Mouse (Mus musculus): ENCODE data around the gene Lax1. TPM values are rescaled to one million over a fixed set of nuclear protein-coding genes. Genes with fewer than 3 reads are reported as not detected.
A peak's percentile ranks its signal among the peaks of the same experiment; 100 is the strongest.
"Not testable (repeated sequence)": the region's sequence is repeated elsewhere in the genome, so short reads cannot be mapped to it uniquely, and the experiment has no call there.

Lax1 gene
- polyA plus RNA-seq, 1 experiment from 2014 or later = 0.76 TPM

DNA sequence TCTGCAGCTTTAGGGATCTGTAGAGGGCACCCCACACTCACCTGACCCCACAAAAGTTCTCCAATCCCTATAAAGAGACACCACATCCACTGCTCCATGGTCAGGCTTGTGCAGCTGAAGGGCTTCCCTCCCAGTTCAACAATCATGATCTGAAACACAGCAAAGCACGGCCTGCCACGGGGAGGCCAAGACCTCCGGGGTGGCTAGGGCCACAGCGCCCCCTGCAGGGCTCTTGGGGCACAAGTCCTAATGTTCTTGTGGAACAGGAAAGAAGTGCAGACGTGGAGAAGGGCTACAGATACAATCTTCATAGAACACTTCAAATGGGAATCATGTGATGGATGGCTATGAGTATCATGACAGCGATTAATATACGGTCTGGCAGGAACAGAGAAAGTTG, 26.6 kb upstream of the Lax1 start:
- H3K4me3 ChIP-seq (ENCODE audit: low read depth, low read length) = no peak overlapping the region
- H3K27ac ChIP-seq (replicated peaks; ENCODE audit: low read depth, low read length) = no peak overlapping the region
- DNase-seq (ENCODE audit: low spot score) = no peak
- H3K4me2 ChIP-seq (ENCODE audit: low read depth, low read length) = no peak overlapping the region
- WGBS = 24% methylated on average over 7 of the region's 7 CpGs
- ATAC-seq (replicated peaks; ENCODE audit: insufficient number of reproducible peaks, low FRiP score, low TSS enrichment, low read depth) = no peak
- H3K9ac ChIP-seq (replicated peaks; ENCODE audit: low read length) = no peak overlapping the region
- no peaks in the 10 kb centered on the region for H3K27me3 ChIP-seq (ENCODE audit: control insufficient read depth, insufficient read depth, low read length)
- no peaks in the 10 kb centered on the region for H3K9me3 ChIP-seq (replicated peaks; ENCODE audit: control insufficient read depth, low read length)
- H3K4me1 ChIP-seq (ENCODE audit: control insufficient read depth, insufficient read depth, low read length) = 0 out of 2 replicates have a peak, but pooled peaks cover 2% of the 10 kb centered on the region
- no peaks in the 10 kb centered on the region for H3K36me3 ChIP-seq (replicated peaks; ENCODE audit: control insufficient read depth, insufficient read depth, low read depth, low read length)

DNA sequence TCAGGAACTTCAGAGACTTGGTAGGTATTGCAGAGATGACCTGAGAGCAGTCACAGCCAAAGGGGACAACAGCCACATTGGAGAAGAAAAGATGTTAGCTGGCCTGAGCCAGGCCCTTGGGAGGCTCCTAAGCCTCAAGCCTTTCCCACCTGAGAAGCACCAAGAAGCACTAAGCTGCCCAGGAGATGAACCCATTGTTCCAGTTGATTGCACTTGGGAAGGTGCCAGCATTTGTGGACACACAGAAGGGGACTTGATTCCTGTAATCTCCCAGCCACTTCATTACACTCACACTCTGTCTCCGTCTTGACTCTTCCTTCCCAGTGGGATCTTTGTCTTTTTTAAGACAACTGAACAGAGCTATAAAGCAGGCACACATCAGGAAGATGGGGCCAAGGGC, 25.3 kb upstream of the Lax1 start:
- H3K27me3 ChIP-seq (ENCODE audit: control insufficient read depth, insufficient read depth, low read length) = no peaks in the 10 kb centered on the region
- no peak overlapping the region for H3K27ac ChIP-seq (replicated peaks; ENCODE audit: low read depth, low read length)
- no peak for ATAC-seq (replicated peaks; ENCODE audit: insufficient number of reproducible peaks, low FRiP score, low TSS enrichment, low read depth)
- 0 out of 2 replicates have a peak, but pooled peaks cover 2% of the 10 kb centered on the region for H3K4me1 ChIP-seq (ENCODE audit: control insufficient read depth, insufficient read depth, low read length)
- WGBS = 66% methylated on average over 1 of the region's 1 CpGs
- DNase-seq (ENCODE audit: low spot score) = no peak
- H3K4me3 ChIP-seq (ENCODE audit: low read depth, low read length) = no peak overlapping the region
- H3K36me3 ChIP-seq (replicated peaks; ENCODE audit: control insufficient read depth, insufficient read depth, low read depth, low read length) = no peaks in the 10 kb centered on the region
- no peaks in the 10 kb centered on the region for H3K9me3 ChIP-seq (replicated peaks; ENCODE audit: control insufficient read depth, low read length)
- no peak overlapping the region for H3K9ac ChIP-seq (replicated peaks; ENCODE audit: low read length)
- H3K4me2 ChIP-seq (ENCODE audit: low read depth, low read length) = no peak overlapping the region

DNA sequence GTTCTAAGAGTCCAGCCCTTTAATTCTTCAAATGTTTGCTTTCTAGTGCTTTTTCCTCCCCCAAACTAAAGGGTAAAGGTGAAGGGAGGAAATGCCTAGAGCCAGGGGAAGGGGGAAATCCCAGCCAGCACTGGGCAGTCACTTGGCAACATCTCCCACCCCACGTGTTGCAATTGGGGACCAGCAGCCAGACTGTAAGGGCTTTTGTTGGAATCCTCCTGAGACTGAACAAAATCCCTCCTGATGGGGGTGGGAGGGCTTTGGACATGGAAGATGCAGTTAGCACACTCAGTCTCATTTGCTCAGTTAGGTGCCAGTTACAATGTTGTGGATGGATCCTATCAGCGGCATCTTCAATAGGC, 23.1 kb upstream of the Lax1 start:
- Histone ChIP-seq H3K4me2 (ENCODE audit: low read depth, low read length) (no peak overlapping the region), H3K36me3 (replicated peaks; ENCODE audit: control insufficient read depth, insufficient read depth, low read depth, low read length) (no peaks in the 10 kb centered on the region), H3K4me1 (ENCODE audit: control insufficient read depth, insufficient read depth, low read length) (0 out of 2 replicates have a peak, but pooled peaks cover 2% of the 10 kb centered on the region), H3K27me3 (ENCODE audit: control insufficient read depth, insufficient read depth, low read length) (no peaks in the 10 kb centered on the region), H3K4me3 (ENCODE audit: low read depth, low read length) (no peak overlapping the region), H3K27ac (replicated peaks; ENCODE audit: low read depth, low read length) (no peak overlapping the region), H3K9me3 (replicated peaks; ENCODE audit: control insufficient read depth, low read length) (no peaks in the 10 kb centered on the region), H3K9ac (replicated peaks; ENCODE audit: low read length) (no peak overlapping the region)
- DNase-seq (ENCODE audit: low spot score) = no peak
- ATAC-seq (replicated peaks; ENCODE audit: insufficient number of reproducible peaks, low FRiP score, low TSS enrichment, low read depth) = no peak
- WGBS = 31% methylated on average over 2 of the region's 2 CpGs

DNA sequence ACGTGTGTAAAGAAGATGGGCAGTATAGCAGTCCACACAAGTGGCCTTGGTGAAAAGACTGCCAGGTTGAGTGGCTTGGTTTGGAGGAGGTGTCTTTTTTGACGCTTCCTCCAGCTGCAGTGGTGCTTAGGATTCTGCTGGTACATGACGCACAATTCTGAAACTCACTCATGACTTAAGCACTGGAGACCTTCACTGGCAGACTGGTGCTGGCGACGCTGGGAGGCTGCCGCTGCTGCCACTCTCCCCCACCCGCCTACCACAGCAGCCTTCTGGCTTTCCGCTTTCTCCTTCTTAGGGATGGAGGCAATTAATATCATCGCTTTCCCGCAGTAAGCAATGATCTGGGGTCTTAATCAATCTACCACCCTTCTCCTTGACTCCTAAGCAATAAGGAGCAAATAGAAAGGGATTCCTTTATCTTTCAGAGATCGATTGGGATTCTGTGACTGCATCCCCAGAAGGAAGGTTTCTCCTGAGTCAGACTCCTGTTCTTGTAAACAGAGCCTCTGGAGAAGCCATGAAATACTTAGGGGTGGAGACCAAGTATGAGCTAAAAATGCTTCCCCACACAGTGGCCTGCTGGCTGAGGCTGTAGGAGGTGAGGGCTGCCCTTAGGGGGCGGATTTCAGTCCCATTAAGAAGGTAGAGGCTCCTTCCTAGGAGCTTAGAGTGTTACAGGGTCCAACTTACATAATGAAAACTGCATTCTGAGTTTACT, 22.5 kb upstream of the Lax1 start:
- H3K4me3 ChIP-seq (ENCODE audit: low read depth, low read length) = no peak overlapping the region
- H3K4me1 ChIP-seq (ENCODE audit: control insufficient read depth, insufficient read depth, low read length) = 0 out of 2 replicates have a peak, but pooled peaks cover 2% of the 10 kb centered on the region
- no peak overlapping the region for H3K9ac ChIP-seq (replicated peaks; ENCODE audit: low read length)
- whole genome bisulfite sequencing = 42% methylated on average over 12 of the region's 12 CpGs
- no peaks in the 10 kb centered on the region for H3K9me3 ChIP-seq (replicated peaks; ENCODE audit: control insufficient read depth, low read length)
- H3K27ac ChIP-seq (replicated peaks; ENCODE audit: low read depth, low read length) = no peak overlapping the region; the same call in 1 of the 2 replicates
- peak; percentile 37 for DNase-seq (ENCODE audit: low spot score)
- H3K4me2 ChIP-seq (ENCODE audit: low read depth, low read length) = no peak overlapping the region
- no peaks in the 10 kb centered on the region for H3K27me3 ChIP-seq (ENCODE audit: control insufficient read depth, insufficient read depth, low read length)
- no peaks in the 10 kb centered on the region for H3K36me3 ChIP-seq (replicated peaks; ENCODE audit: control insufficient read depth, insufficient read depth, low read depth, low read length)
- ATAC-seq (replicated peaks; ENCODE audit: insufficient number of reproducible peaks, low FRiP score, low TSS enrichment, low read depth) = no peak

DNA sequence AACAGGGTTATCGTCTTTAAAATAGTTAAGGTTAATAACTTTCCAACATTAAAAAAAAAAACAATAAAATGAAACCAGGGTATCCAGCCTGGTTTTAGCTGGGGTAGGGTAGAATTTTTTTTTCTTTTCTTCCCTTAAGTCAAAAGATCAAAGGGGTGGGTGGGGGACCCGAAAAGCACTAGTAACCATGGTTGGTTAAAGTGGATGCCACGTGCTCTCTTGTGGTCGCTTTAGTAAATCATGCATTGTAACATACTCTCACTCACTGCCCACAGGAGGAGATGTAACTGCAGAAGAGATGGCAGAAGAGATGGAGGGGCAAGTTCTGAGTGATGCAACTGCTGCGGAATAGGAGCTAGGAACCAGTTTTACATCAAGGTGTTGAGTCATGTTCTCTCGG, 21.5 kb upstream of the Lax1 start:
- Histone ChIP-seq H3K4me3 (ENCODE audit: low read depth, low read length) (no peak overlapping the region), H3K36me3 (replicated peaks; ENCODE audit: control insufficient read depth, insufficient read depth, low read depth, low read length) (no peaks in the 10 kb centered on the region), H3K4me2 (ENCODE audit: low read depth, low read length) (no peak overlapping the region), H3K4me1 (ENCODE audit: control insufficient read depth, insufficient read depth, low read length) (0 out of 2 replicates have a peak, but pooled peaks cover 2% of the 10 kb centered on the region), H3K27me3 (ENCODE audit: control insufficient read depth, insufficient read depth, low read length) (no peaks in the 10 kb centered on the region), H3K27ac (replicated peaks; ENCODE audit: low read depth, low read length) (no peak overlapping the region), H3K9ac (replicated peaks; ENCODE audit: low read length) (no peak overlapping the region), H3K9me3 (replicated peaks; ENCODE audit: control insufficient read depth, low read length) (no peaks in the 10 kb centered on the region)
- 43% methylated on average over 6 of the region's 6 CpGs for WGBS
- DNase-seq (ENCODE audit: low spot score) (no peak), ATAC-seq (replicated peaks; ENCODE audit: insufficient number of reproducible peaks, low FRiP score, low TSS enrichment, low read depth) (no peak)

DNA sequence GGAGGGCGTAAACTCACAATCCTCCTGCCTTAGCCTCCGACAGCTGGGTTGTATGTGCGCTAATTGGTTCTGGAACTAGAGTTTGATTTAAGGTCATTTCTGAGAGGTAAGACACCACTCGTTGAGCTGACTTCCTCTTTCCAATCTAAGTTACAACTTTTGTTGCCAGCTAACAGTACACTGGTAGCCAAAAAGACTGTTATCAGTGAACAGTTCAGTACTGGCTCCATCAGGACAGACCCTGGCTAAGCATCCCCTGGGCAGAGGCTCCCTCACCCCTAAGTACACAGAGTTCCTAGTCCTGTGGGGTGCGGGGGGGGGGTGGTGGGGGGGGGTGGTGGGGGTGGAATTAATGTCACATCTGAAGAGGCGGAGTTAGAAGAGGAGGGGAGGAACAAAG, 21.0 kb upstream of the Lax1 start:
- no peak for ATAC-seq (replicated peaks; ENCODE audit: insufficient number of reproducible peaks, low FRiP score, low TSS enrichment, low read depth)

DNA sequence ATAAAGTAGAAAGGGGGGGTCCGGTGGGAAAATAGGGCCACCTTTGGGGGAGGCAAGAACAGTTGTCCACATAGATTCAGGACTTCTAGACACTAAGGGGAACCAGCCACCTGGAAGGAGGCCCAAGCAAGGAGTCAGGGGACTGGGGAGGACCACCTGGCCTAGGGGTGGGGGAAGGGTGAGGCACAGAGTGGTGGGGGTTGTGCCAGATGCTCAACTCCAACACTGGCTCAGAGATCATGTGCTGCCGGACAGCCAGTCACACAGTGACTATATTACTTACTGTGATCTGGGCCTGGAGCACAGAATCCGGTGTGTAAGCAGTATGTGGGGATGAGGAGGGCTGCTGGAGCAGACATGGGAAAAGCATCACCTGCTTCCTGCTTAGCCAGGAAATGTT, 19.4 kb upstream of the Lax1 start:
- 0 out of 2 replicates have a peak, but pooled peaks cover 2% of the 10 kb centered on the region for H3K4me1 ChIP-seq (ENCODE audit: control insufficient read depth, insufficient read depth, low read length)
- no peaks in the 10 kb centered on the region for H3K9me3 ChIP-seq (replicated peaks; ENCODE audit: control insufficient read depth, low read length)
- H3K27me3 ChIP-seq (ENCODE audit: control insufficient read depth, insufficient read depth, low read length) = no peaks in the 10 kb centered on the region
- H3K4me2 ChIP-seq (ENCODE audit: low read depth, low read length) = no peak overlapping the region
- ATAC-seq (replicated peaks; ENCODE audit: insufficient number of reproducible peaks, low FRiP score, low TSS enrichment, low read depth) (0 out of 2 replicates have a peak, but pooled peaks have one; percentile 50), DNase-seq (ENCODE audit: low spot score) (no peak)
- WGBS = 73% methylated on average over 3 of the region's 3 CpGs
- H3K27ac ChIP-seq (replicated peaks; ENCODE audit: low read depth, low read length) = no peak overlapping the region
- H3K36me3 ChIP-seq (replicated peaks; ENCODE audit: control insufficient read depth, insufficient read depth, low read depth, low read length) = no peaks in the 10 kb centered on the region
- H3K9ac ChIP-seq (replicated peaks; ENCODE audit: low read length) = no peak overlapping the region
- no peak overlapping the region for H3K4me3 ChIP-seq (ENCODE audit: low read depth, low read length)

More for the DNA sequence above, 21.0 kb upstream of the Lax1 start:
- H3K27me3 ChIP-seq (ENCODE audit: control insufficient read depth, insufficient read depth, low read length) = no peaks in the 10 kb centered on the region
- WGBS = 62% methylated on average over 6 of the region's 6 CpGs
- 0 out of 2 replicates have a peak, but pooled peaks cover 2% of the 10 kb centered on the region for H3K4me1 ChIP-seq (ENCODE audit: control insufficient read depth, insufficient read depth, low read length)
- DNase-seq (ENCODE audit: low spot score) = no peak
- H3K4me3 ChIP-seq (ENCODE audit: low read depth, low read length) = no peak overlapping the region
- no peak overlapping the region for H3K9ac ChIP-seq (replicated peaks; ENCODE audit: low read length)
- H3K9me3 ChIP-seq (replicated peaks; ENCODE audit: control insufficient read depth, low read length) = no peaks in the 10 kb centered on the region
- no peaks in the 10 kb centered on the region for H3K36me3 ChIP-seq (replicated peaks; ENCODE audit: control insufficient read depth, insufficient read depth, low read depth, low read length)
- H3K27ac ChIP-seq (replicated peaks; ENCODE audit: low read depth, low read length) = no peak overlapping the region
- H3K4me2 ChIP-seq (ENCODE audit: low read depth, low read length) = no peak overlapping the region

DNA sequence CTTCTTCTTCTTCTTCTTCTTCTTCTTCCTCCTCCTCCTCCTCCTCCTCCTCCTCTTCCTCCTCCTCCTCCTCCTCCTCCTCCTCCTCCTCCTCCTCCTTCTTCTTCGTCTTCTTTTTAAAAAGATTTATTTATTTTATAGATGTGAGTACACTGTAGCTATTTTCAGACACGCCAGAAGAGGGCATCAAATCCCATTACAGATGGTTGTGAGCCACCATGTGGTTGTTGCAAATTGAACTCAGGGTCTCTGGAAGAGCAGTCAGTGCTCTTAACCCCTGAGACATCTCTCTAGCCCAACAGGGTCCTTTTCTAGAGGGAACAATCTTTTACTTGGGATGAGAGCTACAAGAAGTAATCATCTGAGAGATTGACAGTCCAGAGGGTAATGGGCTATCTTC, 11.9 kb upstream of the Lax1 start:
- H3K9ac ChIP-seq (replicated peaks; ENCODE audit: low read length); H3K36me3 ChIP-seq (replicated peaks; ENCODE audit: control insufficient read depth, insufficient read depth, low read depth, low read length); DNase-seq (ENCODE audit: low spot score); H3K4me3 ChIP-seq (ENCODE audit: low read depth, low read length); ATAC-seq (replicated peaks; ENCODE audit: insufficient number of reproducible peaks, low FRiP score, low TSS enrichment, low read depth); H3K27me3 ChIP-seq (ENCODE audit: control insufficient read depth, insufficient read depth, low read length); H3K27ac ChIP-seq (replicated peaks; ENCODE audit: low read depth, low read length); H3K4me2 ChIP-seq (ENCODE audit: low read depth, low read length); H3K9me3 ChIP-seq (replicated peaks; ENCODE audit: control insufficient read depth, low read length); H3K4me1 ChIP-seq (ENCODE audit: control insufficient read depth, insufficient read depth, low read length): not testable (repeated sequence)
- WGBS = 8% methylated on average over 1 of the region's 2 CpGs
